Mouse (Mus musculus) G1E (cell line): ENCODE data around the gene Hsf2bp. TPM values are rescaled to one million over a fixed set of nuclear protein-coding genes. Genes with fewer than 3 reads are reported as not detected.

Source experiments
- ATAC-seq: 2 replicates; pipeline ENCODE4 v1.8.0; 2016; ENCODE audit warnings: mild to moderate bottlenecking; ENCODE audit not compliant: insufficient number of reproducible peaks, poor library complexity, low FRiP score, severe bottlenecking; ENCODE audit errors: extremely low read depth
- DNase-seq: peaks from one replicate; pipeline ENCODE4 v3.0.0; 2012; ENCODE audit warnings: low spot score
- H3K27me3 ChIP-seq: 2 replicates; pipeline ENCODE4 v1.6.1; 2012; ENCODE audit warnings: mild to moderate bottlenecking, low read length, inconsistent platforms; ENCODE audit not compliant: insufficient read depth
- H3K36me3 ChIP-seq: replicated peaks from 2 replicates; pipeline ENCODE3; 2012; ENCODE audit warnings: mild to moderate bottlenecking, inconsistent platforms
- H3K4me1 ChIP-seq: 2 replicates; pipeline ENCODE4 v1.6.1; 2012; ENCODE audit warnings: low read depth, low read length, inconsistent platforms, mixed read lengths; ENCODE audit not compliant: insufficient read depth
- H3K4me3 ChIP-seq: 2 replicates; pipeline ENCODE4 v1.5.1; 2012; ENCODE audit warnings: low read depth, mild to moderate bottlenecking, inconsistent platforms, low read length, moderate library complexity, mixed read lengths
- H3K9me3 ChIP-seq: replicated peaks from 2 replicates; pipeline ENCODE4 v1.6.1; 2012; ENCODE audit warnings: inconsistent platforms
- CTCF ChIP-seq: IDR thresholded peaks from 2 replicates; pipeline ENCODE4 v1.5.1; 2012; ENCODE audit warnings: low read depth, low read length, inconsistent platforms, mixed read lengths
- GATA1 ChIP-seq: IDR thresholded peaks from 2 replicates; pipeline ENCODE4 v1.6.1; 2012; ENCODE audit warnings: borderline replicate concordance, low read length, inconsistent platforms, mixed read lengths
- GATA2 ChIP-seq: IDR thresholded peaks from 2 replicates; pipeline ENCODE4 v1.6.1; 2012; ENCODE audit warnings: low read depth, low read length, inconsistent platforms, borderline replicate concordance
- POLR2AphosphoS5 ChIP-seq: IDR thresholded peaks from 2 replicates; pipeline ENCODE4 v1.6.1; 2012; ENCODE audit warnings: low read depth, low read length, inconsistent platforms; ENCODE audit not compliant: insufficient replicate concordance
- TAL1 ChIP-seq: conservative IDR thresholded peaks from 2 replicates; pipeline ENCODE4 v1.6.1; 2012; ENCODE audit warnings: low read depth, low read length, inconsistent platforms, mixed read lengths
- polyA plus RNA-seq: library from polyadenylated mRNA; stranded (reverse); fragments of >175 nt; gene quantifications from 2 replicates; pipeline ENCODE4 v1.2.3, GENCODE M21; 2012
- total RNA-seq, 2 experiments: library from RNA; stranded (forward) in 1 of 2; stranded (reverse) in 1 of 2; fragments of 200-1000 nt in 1 of 2; fragments of >200 nt in 1 of 2; fragmentation: Nextera tagmentation in 1 of 2; gene quantifications; 2 replicates each; pipeline ENCODE4 v1.2.3; 2014 to 2017

The Hsf2bp gene
- total and polyA plus RNA-seq, 3 experiments = not detected

- ATAC-seq (no peak), DNase-seq (no peak)
- Histone ChIP-seq H3K9me3 (no peaks in the 10 kb centered on the region), H3K4me3 (no peak overlapping the region), H3K27me3 (peaks cover 6% of the 10 kb centered on the region; the same call in 1 of the 2 replicates), H3K36me3 (no peaks in the 10 kb centered on the region), H3K4me1 (no peaks in the 10 kb centered on the region)
- no peak for TF ChIP-seq TAL1
- TF ChIP-seq CTCF = no peak
- TF ChIP-seq GATA2 = no peak
- no peak for TF ChIP-seq POLR2AphosphoS5
- no peak for TF ChIP-seq GATA1
These were observed 138.9 kb downstream of the Hsf2bp start for GRCm38 (mm10) chr17:31897186-31897793.

GRCm38 (mm10) chr17:31896751-31897150, 139.4 kb downstream of the Hsf2bp start:
- no peak for TF ChIP-seq CTCF
- no peak for TF ChIP-seq TAL1
- no peak for TF ChIP-seq GATA1
- no peak for TF ChIP-seq GATA2
- no peak for TF ChIP-seq POLR2AphosphoS5
- Histone ChIP-seq H3K4me1 (peaks cover 2% of the 10 kb centered on the region; the same call in 1 of the 2 replicates), H3K9me3 (no peaks in the 10 kb centered on the region), H3K4me3 (no peak overlapping the region), H3K27me3 (peaks cover 8% of the 10 kb centered on the region; the same call in 1 of the 2 replicates), H3K36me3 (no peaks in the 10 kb centered on the region)
- no peak for ATAC-seq
- no peak for DNase-seq

GRCm38 (mm10) chr17:31896311-31896710, 139.8 kb downstream of the Hsf2bp start:
- TF ChIP-seq GATA1 (no peak), POLR2AphosphoS5 (no peak), CTCF (no peak), GATA2 (no peak), TAL1 (no peak)
- Histone ChIP-seq H3K9me3 (no peaks in the 10 kb centered on the region), H3K36me3 (no peaks in the 10 kb centered on the region), H3K27me3 (peaks cover 8% of the 10 kb centered on the region; the same call in 1 of the 2 replicates), H3K4me3 (no peak overlapping the region), H3K4me1 (peaks cover 2% of the 10 kb centered on the region; the same call in 1 of the 2 replicates)
- no peak for DNase-seq
- no peak for ATAC-seq

Other genes with a start within 250 kb of the Hsf2bp start
- 10.5 and 13.1 TPM in 2 replicates for gene Sik1, start 180.5 kb downstream of the Hsf2bp start, total RNA-seq (2014; fragmentation: Nextera tagmentation)
- 0.98 and 1.9 TPM in 2 replicates for gene Sik1, start 180.5 kb downstream of the Hsf2bp start, total RNA-seq (2017)
- 6.9 and 7.7 TPM in 2 replicates for gene Sik1, start 180.5 kb downstream of the Hsf2bp start, polyA plus RNA-seq
- gene Rrp1b, start 249 bp downstream of the Hsf2bp start, total RNA-seq (2014; fragmentation: Nextera tagmentation) = 53.6 and 59.3 TPM in 2 replicates
- 33.1 and 38.5 TPM in 2 replicates for gene Rrp1b, start 249 bp downstream of the Hsf2bp start, total RNA-seq (2017)
- 156 and 201 TPM in 2 replicates for gene Rrp1b, start 249 bp downstream of the Hsf2bp start, polyA plus RNA-seq
- 3.3 and 4.4 TPM in 2 replicates for gene Notch3, start 130.5 kb upstream of the Hsf2bp start, total RNA-seq (2014; fragmentation: Nextera tagmentation)
- 0.16 and 0.17 TPM in 2 replicates for gene Notch3, start 130.5 kb upstream of the Hsf2bp start, total RNA-seq (2017)
- 4.2 and 4.4 TPM in 2 replicates for gene Notch3, start 130.5 kb upstream of the Hsf2bp start, polyA plus RNA-seq
- 0.29 and 0.68 TPM in 2 replicates for gene Ephx3, start 153.2 kb upstream of the Hsf2bp start, total RNA-seq (2014; fragmentation: Nextera tagmentation)
- gene Ephx3, start 153.2 kb upstream of the Hsf2bp start, total RNA-seq (2017) = 0.23 and 0.38 TPM in 2 replicates
- 0.02 TPM in 1 of 2 replicates, not detected in the other for gene Ephx3, start 153.2 kb upstream of the Hsf2bp start, polyA plus RNA-seq
- 269 and 323 TPM in 2 replicates for gene Brd4, start 248.4 kb upstream of the Hsf2bp start, total RNA-seq (2014; fragmentation: Nextera tagmentation)
- 11.5 and 16.0 TPM in 2 replicates for gene Brd4, start 248.4 kb upstream of the Hsf2bp start, total RNA-seq (2017)
- gene Brd4, start 248.4 kb upstream of the Hsf2bp start, polyA plus RNA-seq = 210 and 237 TPM in 2 replicates